Mouse (Mus musculus): Measurements from ENCODE around the gene Sema4c. TPM values are rescaled to one million over a fixed set of nuclear protein-coding genes. Genes with fewer than 3 reads are reported as not detected.
A peak's percentile ranks its signal among the peaks of the same experiment; 100 is the strongest.

Gene Sema4c
- polyA plus RNA-seq, 1 experiment from 2014 or later: 18.1 TPM

DNA sequence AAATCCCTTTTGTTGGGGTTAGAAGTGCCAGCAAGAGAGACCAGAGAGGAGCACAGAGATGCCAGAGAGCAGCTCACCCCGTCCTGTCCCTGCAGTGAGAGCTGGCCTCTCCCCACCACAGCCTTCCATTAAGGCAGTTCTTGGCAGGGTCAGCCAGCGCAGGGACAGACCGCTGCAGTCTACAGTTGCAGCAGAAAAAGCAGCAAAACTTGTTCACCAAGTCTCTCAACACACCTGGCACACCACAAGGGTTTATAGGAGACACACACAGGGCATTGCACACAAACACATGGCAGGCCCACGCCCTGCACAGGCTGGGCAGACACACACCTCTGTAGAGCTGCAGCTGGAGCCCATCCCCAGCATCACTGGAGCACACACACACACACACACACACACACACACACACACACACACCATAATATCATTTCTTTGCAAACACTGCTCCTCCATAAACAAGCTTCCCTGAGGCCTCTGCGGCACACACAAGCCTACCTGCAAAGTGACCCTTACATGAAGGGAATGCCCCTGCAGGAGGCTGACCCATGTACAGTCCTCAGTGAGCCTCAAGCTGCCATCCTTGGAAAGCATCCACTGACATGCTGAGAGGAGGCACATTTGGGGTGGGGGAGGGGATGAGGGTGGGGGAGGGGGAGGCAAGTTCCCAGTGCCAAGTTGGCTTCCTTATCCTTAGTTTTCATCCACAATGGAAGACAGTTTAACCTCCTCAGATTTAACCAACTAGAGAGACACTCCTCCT lies 16.2 kb upstream of the Sema4c start:
- 67% methylated on average over 5 of the region's 5 CpGs for WGBS
- Histone ChIP-seq H3K9ac (no peak overlapping the region), H3K27ac (peak overlapping the region; percentile 39), H3K4me2 (no peak overlapping the region), H3K4me3 (no peak overlapping the region), H3K9me3 (no peaks in the 10 kb centered on the region), H3K27me3 (no peaks in the 10 kb centered on the region), H3K36me3 (no peaks in the 10 kb centered on the region), H3K4me1 (peaks cover 55% of the 10 kb centered on the region)
- ATAC-seq (ENCODE audit: insufficient number of reproducible peaks, low FRiP score, low TSS enrichment, low read depth): no peak; the same call in 1 of the 2 replicates

DNA sequence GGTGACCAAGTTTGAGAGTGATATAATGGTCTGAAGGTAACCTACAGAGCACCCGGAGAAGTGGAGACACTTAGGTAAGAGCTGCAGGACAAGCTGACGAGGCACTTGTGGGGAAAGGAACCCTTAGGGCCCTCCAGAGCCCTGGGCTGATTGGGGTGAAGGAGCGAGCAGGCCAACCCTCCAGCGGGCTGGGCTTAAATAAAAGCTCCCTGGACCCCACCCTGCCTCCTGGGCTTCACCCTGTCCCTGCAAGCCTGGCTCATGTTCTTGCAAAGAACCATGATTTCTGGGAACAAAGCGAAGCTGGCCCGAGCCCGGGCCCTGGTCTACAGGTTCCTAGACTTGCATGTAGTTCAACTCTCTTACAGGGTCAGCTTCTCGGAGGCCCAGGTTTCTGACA lies 15.4 kb upstream of the Sema4c start:
- 68% methylated on average over 8 of the region's 8 CpGs for WGBS
- no peaks in the 10 kb centered on the region for H3K9me3 ChIP-seq
- H3K9ac ChIP-seq: no peak overlapping the region
- H3K36me3 ChIP-seq: no peaks in the 10 kb centered on the region
- no peak overlapping the region for H3K4me3 ChIP-seq
- H3K4me1 ChIP-seq: peaks cover 60% of the 10 kb centered on the region
- no peak for ATAC-seq (ENCODE audit: insufficient number of reproducible peaks, low FRiP score, low TSS enrichment, low read depth)
- no peak overlapping the region for H3K4me2 ChIP-seq
- peak overlapping the region; percentile 39 for H3K27ac ChIP-seq
- H3K27me3 ChIP-seq: no peaks in the 10 kb centered on the region

DNA sequence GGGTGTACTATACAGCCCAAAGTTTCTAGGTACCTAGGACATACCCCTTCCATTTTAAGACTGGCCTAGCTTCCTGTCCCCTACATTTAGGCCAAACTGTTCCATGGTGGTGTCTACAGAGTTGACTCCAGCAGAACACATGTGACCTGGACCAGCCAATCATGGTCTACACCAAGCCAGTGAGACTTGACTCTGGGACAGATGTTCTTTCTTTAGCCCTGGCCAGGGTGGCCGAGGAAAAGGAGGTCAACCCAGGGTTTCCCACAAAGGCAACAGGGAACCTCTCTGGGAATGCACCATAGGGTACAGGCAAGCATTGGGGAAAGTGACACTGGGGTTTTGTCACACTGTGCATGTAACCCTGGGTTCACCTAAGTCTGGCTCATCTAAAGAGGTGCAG lies 14.6 kb upstream of the Sema4c start:
- H3K9me3 ChIP-seq: no peaks in the 10 kb centered on the region
- no peak overlapping the region for H3K4me2 ChIP-seq
- H3K36me3 ChIP-seq: no peaks in the 10 kb centered on the region
- no peaks in the 10 kb centered on the region for H3K27me3 ChIP-seq
- no peak overlapping the region for H3K9ac ChIP-seq
- H3K4me1 ChIP-seq: peaks cover 68% of the 10 kb centered on the region
- no peak overlapping the region for H3K4me3 ChIP-seq
- H3K27ac ChIP-seq: no peak overlapping the region
- WGBS: 57% methylated on average over 1 of the region's 1 CpGs
- no peak for ATAC-seq (ENCODE audit: insufficient number of reproducible peaks, low FRiP score, low TSS enrichment, low read depth)

DNA sequence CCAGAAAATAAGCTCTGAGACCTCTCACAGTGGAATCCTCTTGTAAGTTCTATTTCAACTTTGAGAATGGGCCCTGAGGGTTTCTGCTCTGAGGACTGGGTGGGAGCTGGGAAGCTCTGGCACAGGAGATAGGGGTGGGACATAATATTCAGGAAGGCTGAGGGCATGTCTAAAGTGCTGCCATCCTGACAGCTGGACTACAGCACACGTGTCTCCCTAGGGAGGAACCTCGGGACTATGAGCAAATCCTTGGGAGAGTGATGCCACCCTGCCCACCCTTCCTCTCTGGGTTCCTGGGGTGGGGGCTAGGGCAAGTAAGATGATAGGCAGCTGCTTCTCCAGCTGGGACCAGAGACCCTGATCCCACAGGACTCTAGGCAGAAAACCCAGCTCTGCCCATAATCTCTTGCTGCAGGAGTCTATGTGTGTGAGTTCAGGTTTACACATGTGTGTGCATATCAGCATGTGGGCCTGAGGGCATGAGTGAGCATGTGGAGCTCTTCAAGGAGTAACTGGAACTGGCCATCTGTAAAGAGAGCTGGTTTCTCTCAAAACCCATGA lies 14.1 kb upstream of the Sema4c start:
- Histone ChIP-seq H3K9me3 (no peaks in the 10 kb centered on the region), H3K4me2 (no peak overlapping the region), H3K27ac (no peak overlapping the region), H3K4me1 (peaks cover 65% of the 10 kb centered on the region), H3K27me3 (no peaks in the 10 kb centered on the region), H3K9ac (no peak overlapping the region), H3K36me3 (no peaks in the 10 kb centered on the region), H3K4me3 (no peak overlapping the region)
- 63% methylated on average over 2 of the region's 2 CpGs for WGBS
- no peak for ATAC-seq (ENCODE audit: insufficient number of reproducible peaks, low FRiP score, low TSS enrichment, low read depth)

DNA sequence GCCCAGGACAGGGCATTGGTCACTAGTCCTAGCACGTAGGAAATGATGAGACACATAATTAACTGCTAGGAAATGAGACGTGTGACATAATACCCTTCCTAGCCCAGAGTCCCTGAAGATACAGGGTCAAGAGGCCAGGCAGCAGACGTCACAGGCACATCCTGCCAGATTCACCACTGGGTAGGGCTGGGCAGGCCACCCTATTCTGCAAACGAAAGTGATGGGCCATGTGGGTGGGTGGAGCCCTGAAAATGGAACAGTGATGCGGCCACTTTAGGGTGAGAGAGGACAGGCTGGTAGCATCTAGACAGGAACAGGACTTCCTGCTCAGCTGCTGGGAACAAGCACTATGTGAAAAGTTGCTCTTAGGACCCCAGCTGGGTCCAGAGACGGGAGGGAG lies 13.5 kb upstream of the Sema4c start:
- H3K27me3 ChIP-seq: no peaks in the 10 kb centered on the region
- no peaks in the 10 kb centered on the region for H3K36me3 ChIP-seq
- H3K27ac ChIP-seq: no peak overlapping the region
- no peak overlapping the region for H3K4me2 ChIP-seq
- H3K9ac ChIP-seq: no peak overlapping the region
- WGBS: 47% methylated on average over 6 of the region's 6 CpGs
- H3K4me3 ChIP-seq: no peak overlapping the region
- no peaks in the 10 kb centered on the region for H3K9me3 ChIP-seq
- peaks cover 61% of the 10 kb centered on the region for H3K4me1 ChIP-seq
- no peak for ATAC-seq (ENCODE audit: insufficient number of reproducible peaks, low FRiP score, low TSS enrichment, low read depth)

DNA sequence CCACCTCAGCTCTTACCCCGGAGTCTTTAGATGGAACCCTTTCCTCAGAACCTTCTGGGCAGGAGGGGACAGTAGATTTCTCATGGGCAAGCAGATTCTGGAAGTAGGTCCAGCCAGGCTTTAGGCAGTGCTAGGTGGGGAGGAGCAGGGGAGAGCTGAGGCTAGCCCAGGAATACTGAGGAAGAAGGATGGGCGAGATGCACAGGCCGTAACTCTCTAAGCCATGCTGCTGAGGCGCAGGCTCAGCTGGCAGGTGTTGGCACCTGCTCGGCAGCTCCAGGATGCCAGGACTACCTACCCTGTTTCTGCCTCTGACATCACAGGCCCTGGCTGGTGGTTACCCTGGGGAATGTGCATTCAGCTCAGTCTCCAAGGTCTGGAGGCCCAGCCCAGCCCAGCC lies 12.2 kb upstream of the Sema4c start:
- ATAC-seq (ENCODE audit: insufficient number of reproducible peaks, low FRiP score, low TSS enrichment, low read depth): no peak
- 82% methylated on average over 5 of the region's 5 CpGs for WGBS
- H3K27me3 ChIP-seq: no peaks in the 10 kb centered on the region
- no peak overlapping the region for H3K27ac ChIP-seq
- no peaks in the 10 kb centered on the region for H3K9me3 ChIP-seq
- peaks cover 60% of the 10 kb centered on the region for H3K4me1 ChIP-seq
- H3K4me3 ChIP-seq: no peak overlapping the region
- H3K36me3 ChIP-seq: no peaks in the 10 kb centered on the region
- no peak overlapping the region for H3K4me2 ChIP-seq
- no peak overlapping the region for H3K9ac ChIP-seq

DNA sequence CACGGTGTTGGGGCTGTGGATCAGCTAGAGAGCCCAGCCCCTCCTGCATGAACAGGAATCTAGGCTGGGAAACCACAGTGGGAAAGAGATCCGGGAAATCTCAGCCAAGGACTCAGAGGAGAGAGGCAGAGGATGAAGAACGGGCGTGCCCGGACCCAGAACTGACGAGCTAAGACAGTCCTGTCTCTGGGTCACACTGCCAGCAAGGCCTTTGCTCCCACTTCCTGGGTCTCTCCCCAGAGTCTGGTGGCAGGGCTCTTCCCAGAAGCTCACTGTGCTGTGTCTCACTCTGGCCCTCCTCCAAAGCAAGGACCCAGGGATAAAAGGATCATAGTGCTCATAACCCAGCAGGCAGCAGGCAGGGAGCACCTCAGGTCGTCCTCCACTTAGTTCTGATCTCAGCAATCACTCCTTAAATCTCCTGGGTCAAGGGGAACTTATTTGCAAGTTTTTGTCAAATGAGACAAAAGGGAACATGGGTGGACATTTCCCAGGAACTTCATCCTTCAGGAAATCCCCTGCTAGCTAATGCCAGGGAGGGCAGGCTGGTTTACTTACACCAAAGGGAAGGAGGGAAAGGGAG lies 11.6 kb upstream of the Sema4c start:
- Histone ChIP-seq H3K27me3 (no peaks in the 10 kb centered on the region), H3K36me3 (no peaks in the 10 kb centered on the region), H3K9me3 (no peaks in the 10 kb centered on the region), H3K4me2 (no peak overlapping the region), H3K27ac (no peak overlapping the region; the same call in 1 of the 2 replicates), H3K4me1 (peaks cover 57% of the 10 kb centered on the region), H3K4me3 (no peak overlapping the region), H3K9ac (no peak overlapping the region)
- no peak for ATAC-seq (ENCODE audit: insufficient number of reproducible peaks, low FRiP score, low TSS enrichment, low read depth)
- 48% methylated on average over 7 of the region's 7 CpGs for WGBS

DNA sequence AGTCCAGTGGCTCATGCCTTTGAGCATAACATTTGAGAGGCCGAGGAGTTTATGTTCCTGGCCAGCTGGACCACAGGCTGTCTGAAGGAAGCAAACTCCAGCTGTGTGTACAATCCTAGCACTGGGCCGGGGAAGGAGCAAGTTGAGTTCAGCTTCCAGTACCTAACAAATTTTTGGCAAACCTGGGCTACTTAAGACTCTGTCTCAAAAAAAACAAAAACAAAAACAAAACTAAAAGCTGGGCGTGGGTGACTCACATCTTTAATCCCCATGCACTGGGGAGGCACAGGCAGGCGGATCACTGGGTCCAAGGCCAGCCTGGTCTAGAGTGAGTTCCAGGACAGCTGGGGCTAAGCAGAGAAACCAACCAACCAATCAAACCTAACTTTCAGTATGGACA lies 10.6 kb upstream of the Sema4c start:
- H3K27ac ChIP-seq: no peak overlapping the region
- no peak overlapping the region for H3K4me2 ChIP-seq
- WGBS: 62% methylated on average over 4 of the region's 4 CpGs
- H3K9me3 ChIP-seq: no peaks in the 10 kb centered on the region
- no peaks in the 10 kb centered on the region for H3K36me3 ChIP-seq
- no peaks in the 10 kb centered on the region for H3K27me3 ChIP-seq
- H3K4me3 ChIP-seq: no peak overlapping the region
- no peak for ATAC-seq (ENCODE audit: insufficient number of reproducible peaks, low FRiP score, low TSS enrichment, low read depth)
- H3K9ac ChIP-seq: no peak overlapping the region
- peaks cover 51% of the 10 kb centered on the region for H3K4me1 ChIP-seq

DNA sequence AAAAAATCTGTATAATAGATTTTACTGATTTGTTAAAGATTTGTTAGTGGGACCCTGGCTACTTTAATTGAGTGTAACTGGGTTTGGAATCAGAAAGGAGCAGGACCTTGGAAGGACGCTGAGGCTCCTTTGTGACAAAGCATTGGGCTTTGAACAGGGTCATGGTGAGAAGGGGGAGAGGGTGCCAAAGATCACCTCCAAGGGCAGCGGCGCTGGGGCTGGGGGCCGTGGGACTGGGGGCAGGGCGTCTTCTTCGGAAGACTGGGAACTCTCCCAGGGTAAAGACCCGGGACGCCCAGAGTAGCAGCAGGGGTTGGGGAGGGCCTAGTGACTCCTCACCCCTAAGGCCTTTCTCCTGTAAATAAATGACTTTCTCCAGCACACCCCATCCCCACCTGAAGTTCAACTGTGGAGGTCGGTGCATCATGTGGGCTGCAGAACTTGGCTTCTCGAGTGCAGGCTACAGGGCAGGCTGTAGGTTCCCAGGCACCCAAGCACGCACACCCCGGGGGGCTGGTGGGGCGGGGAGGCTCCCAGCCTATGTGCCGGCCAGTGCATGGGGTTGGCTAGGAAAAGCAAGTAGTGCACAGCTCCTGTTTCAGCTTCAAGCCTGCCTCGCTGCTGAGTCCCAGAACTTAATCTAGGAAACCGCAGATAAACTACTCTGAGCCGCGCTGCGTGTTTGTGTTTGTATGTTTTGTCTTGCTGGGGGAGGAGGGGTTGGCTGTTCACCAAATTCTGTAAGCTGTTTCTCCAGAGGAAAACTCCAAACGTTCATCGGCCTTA lies 9.9 kb upstream of the Sema4c start:
- WGBS: 50% methylated on average over 21 of the region's 21 CpGs
- peaks cover 49% of the 10 kb centered on the region for H3K4me1 ChIP-seq
- H3K4me2 ChIP-seq: no peak overlapping the region

DNA sequence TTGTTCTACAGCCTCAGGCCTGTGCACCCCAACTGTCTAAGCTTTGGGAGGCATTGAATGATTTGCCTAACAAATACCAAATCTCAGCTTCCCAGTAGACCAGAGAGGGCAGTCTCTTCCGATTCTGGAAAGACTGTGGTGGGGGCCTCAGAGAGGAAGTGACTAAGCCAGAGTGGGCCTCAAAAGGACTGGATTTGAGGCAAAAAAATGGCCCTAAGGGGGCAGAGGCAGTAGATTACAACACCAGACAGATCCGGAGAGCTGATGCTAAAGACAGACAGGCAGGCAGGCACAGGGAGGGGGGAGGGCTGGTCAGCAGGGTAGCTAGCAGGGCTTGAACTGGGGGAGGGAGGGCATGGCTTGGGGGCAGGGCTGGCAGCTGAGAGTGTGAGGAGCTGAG lies 8.3 kb upstream of the Sema4c start:
- H3K27me3 ChIP-seq: no peaks in the 10 kb centered on the region
- H3K4me2 ChIP-seq: no peak overlapping the region
- H3K9me3 ChIP-seq: no peaks in the 10 kb centered on the region
- no peak overlapping the region for H3K27ac ChIP-seq
- no peak overlapping the region for H3K4me3 ChIP-seq
- no peaks in the 10 kb centered on the region for H3K36me3 ChIP-seq
- ATAC-seq (ENCODE audit: insufficient number of reproducible peaks, low FRiP score, low TSS enrichment, low read depth): no peak
- no peak overlapping the region for H3K9ac ChIP-seq
- peaks cover 47% of the 10 kb centered on the region for H3K4me1 ChIP-seq
- 10% methylated on average over 2 of the region's 2 CpGs for WGBS

More for the DNA sequence above, 9.9 kb upstream of the Sema4c start:
- H3K27me3 ChIP-seq: no peaks in the 10 kb centered on the region
- no peak overlapping the region for H3K9ac ChIP-seq
- ATAC-seq (ENCODE audit: insufficient number of reproducible peaks, low FRiP score, low TSS enrichment, low read depth): no peak
- H3K9me3 ChIP-seq: no peaks in the 10 kb centered on the region
- H3K36me3 ChIP-seq: no peaks in the 10 kb centered on the region
- H3K4me3 ChIP-seq: no peak overlapping the region
- H3K27ac ChIP-seq: no peak overlapping the region

DNA sequence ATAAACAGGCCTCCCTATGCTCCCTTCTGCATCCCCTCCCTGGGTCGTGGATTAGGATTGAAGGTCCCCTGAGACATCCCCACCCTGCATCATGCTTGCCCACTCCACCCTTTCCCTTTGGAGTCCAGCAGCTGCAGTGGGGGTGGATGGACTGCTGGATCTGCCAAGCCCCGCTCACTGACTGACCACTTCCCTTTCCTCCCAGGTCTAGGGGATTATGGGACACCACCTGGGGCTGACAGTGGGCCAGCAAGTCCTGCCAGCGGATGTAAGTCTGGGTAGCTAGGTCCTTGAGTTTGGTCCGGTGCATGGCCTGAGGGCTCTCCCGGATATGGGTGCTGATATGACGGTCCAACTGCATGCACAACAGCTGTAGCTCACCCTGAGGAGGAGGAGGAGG lies 6.0 kb upstream of the Sema4c start:
- 68% methylated on average over 6 of the region's 6 CpGs for WGBS
- Histone ChIP-seq H3K4me2 (no peak overlapping the region), H3K4me3 (no peak overlapping the region), H3K9ac (no peak overlapping the region), H3K9me3 (no peaks in the 10 kb centered on the region), H3K27ac (no peak overlapping the region), H3K27me3 (no peaks in the 10 kb centered on the region), H3K36me3 (no peaks in the 10 kb centered on the region), H3K4me1 (peaks cover 45% of the 10 kb centered on the region)
- ATAC-seq (ENCODE audit: insufficient number of reproducible peaks, low FRiP score, low TSS enrichment, low read depth): no peak

DNA sequence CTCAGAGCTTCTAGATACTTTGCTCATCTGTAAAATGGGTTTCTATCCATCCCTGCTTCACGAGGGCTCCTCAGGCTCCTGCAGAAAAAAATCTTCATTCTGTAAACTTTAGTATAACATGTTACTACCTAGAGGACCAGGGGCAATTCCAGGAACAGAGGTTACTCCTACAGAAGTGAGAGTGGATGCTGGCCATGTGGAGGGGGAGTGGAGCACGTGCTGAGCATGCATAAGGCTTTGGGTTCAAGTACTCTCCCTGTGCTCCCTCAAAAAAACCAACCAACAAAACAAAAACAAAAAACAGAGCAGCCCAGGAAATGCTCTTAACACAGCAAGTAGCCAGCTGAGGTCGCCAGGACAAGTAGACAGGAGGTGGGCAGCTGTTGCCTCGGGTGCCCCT lies 5.5 kb upstream of the Sema4c start:
- Histone ChIP-seq H3K27me3 (no peaks in the 10 kb centered on the region), H3K4me2 (no peak overlapping the region), H3K36me3 (no peaks in the 10 kb centered on the region), H3K9ac (no peak overlapping the region), H3K4me3 (no peak overlapping the region), H3K9me3 (no peaks in the 10 kb centered on the region), H3K4me1 (peaks cover 46% of the 10 kb centered on the region), H3K27ac (no peak overlapping the region)
- WGBS: 58% methylated on average over 4 of the region's 4 CpGs
- no peak for ATAC-seq (ENCODE audit: insufficient number of reproducible peaks, low FRiP score, low TSS enrichment, low read depth)
